Mouse (Mus musculus): ENCODE measurements around the gene Ascl4. TPM values are rescaled to one million over a fixed set of nuclear protein-coding genes. Genes with fewer than 3 reads are reported as not detected.

Ascl4 gene
- not detected for polyA plus RNA-seq (2014; fragmentation: Illumina TruSeq; extraction: RNeasy Lipid Tissue Mini Kit (QIAGEN cat#74804); ENCODE audit: low read depth, low replicate concordance)

DNA sequence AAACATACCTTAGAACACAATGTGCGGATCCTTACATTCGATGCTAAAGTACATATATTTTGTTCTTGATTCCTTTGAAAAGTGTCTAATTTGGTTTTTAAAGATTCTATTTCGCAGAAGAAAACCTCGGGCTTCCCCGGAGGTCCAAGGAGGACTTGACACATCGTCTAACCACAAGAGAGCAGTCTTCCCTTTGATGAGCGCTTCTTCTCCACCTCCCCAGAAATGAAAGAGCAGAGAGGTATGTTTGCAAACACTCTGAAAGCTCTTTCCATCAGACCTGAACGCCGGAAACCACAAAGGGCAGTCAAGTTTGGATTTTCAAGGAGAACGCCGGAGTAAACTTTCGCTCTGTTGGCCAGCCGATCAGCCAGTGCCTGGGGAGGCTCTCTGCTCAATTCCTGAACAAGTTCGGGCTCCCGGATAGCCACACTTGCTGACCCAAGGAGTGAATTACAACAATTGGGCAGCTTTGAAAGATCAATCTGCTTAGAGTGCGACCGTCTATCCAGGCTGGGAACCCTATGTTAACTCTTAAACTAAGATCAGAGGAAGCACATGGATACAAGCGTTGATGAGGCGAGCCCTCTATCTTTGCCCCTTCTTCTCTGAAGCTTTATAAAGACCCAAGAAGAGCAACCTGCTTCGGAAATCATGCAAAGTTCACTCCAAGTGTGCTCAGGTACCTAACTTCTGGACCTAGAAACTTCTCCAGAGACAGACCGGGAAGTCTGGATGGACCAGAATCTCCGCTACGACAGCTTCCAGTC is at the start of gene Ascl4:
Ascl4 (plus strand) TSS at position 6 of the 770 bp plus-strand sequence.

GRCm38 (mm10) chr10:85916498-85917309 is 10.8 kb upstream of the Ascl4 start, which contains the start of gene Prdm4:
Prdm4 (minus strand) TSS chr10:85917142.

GRCm38 (mm10) chr10:85957464-85957950 is 30.0 kb downstream of the Ascl4 start, which contains the start of gene Rtcb:
Rtcb (minus strand) TSS chr10:85957823.

Other genes starting within 250 kb of the Ascl4 start
- gene Pwp1, start 98.2 kb upstream of the Ascl4 start, polyA plus RNA-seq (2014; fragmentation: Illumina TruSeq; extraction: RNeasy Lipid Tissue Mini Kit (QIAGEN cat#74804); ENCODE audit: low read depth, low replicate concordance), result 18.6 TPM
- gene Prdm4, start 10.5 kb upstream of the Ascl4 start, polyA plus RNA-seq (2014; fragmentation: Illumina TruSeq; extraction: RNeasy Lipid Tissue Mini Kit (QIAGEN cat#74804); ENCODE audit: low read depth, low replicate concordance), result 11.2 TPM
- gene Rtcb, start 30.1 kb downstream of the Ascl4 start, polyA plus RNA-seq (2014; fragmentation: Illumina TruSeq; extraction: RNeasy Lipid Tissue Mini Kit (QIAGEN cat#74804); ENCODE audit: low read depth, low replicate concordance), result 81.0 TPM
- gene Bpifc, start 84.2 kb downstream of the Ascl4 start, polyA plus RNA-seq (2014; fragmentation: Illumina TruSeq; extraction: RNeasy Lipid Tissue Mini Kit (QIAGEN cat#74804); ENCODE audit: low read depth, low replicate concordance), result not detected
- 16.5 TPM for gene Fbxo7, start 94.3 kb downstream of the Ascl4 start, polyA plus RNA-seq (2014; fragmentation: Illumina TruSeq; extraction: RNeasy Lipid Tissue Mini Kit (QIAGEN cat#74804); ENCODE audit: low read depth, low replicate concordance)